Comparison of ENCODE assay signal across 9 mouse cellular contexts in the genomic region with DNA sequence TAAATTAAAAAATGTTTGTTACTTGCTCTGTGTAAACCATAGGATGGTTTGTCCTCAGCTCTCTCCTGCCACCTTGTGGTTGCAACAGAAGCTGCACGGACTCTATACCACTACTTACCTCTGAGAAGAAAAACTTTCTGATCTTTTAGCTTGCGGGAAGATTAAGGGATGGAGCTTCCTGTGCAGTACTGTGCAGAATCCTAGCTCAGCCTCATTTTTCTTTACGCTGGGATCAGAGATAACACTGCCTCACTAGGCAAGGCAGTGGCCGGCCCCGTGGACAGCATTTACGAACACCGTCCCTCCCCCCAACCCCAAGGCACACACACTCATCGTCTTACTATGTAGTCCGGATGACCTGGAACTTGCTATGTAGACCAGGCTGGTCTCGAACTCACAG. TPM values are rescaled to one million over a fixed set of nuclear protein-coding genes. Genes with fewer than 3 reads are reported as not detected.
DNase-seq lines count a peak whose midpoint lies in the region; ATAC-seq and TF ChIP-seq lines count a peak whose summit lies in the region.
"Had no signal": no experiment of that assay in that cellular context is flagged by ENCODE, and none has a peak within 500 bp of the region (broad histone marks: within the 10 kb centered on the region; RNA-seq: fewer than 3 reads in every experiment).

No protein-coding gene starts in this region.

- in situ Hi-C loops in ES-E14 (cut with MboI; ENCODE audit: low sequenced_read_pairs in 2 of 2, unreplicated experiment in 2 of 2) = no loop called here

- no peak for DNase-seq in ES-E14 (ENCODE audit: low read depth, low spot score)
- DNase-seq in brain, embryonic 14.5 days (ENCODE audit: low read depth) = peak; percentile 86
- DNase-seq in forebrain, embryonic 10.5 days (ENCODE audit: extremely low spot score, low spot score) = peak; percentile 60
- peak; percentile 80 for DNase-seq in hindbrain, embryonic 11.5 days (ENCODE audit: low spot score)
- DNase-seq in layer of hippocampus, adult 9-11 months = peak; percentile 41
- peak; percentile 83 for DNase-seq in lung, postnatal 10 days
- peak; percentile 57 for DNase-seq in retina, postnatal 7 days (ENCODE audit: low read depth, low spot score)
- DNase-seq in thymus, postnatal 4 days = peak; percentile 85

- H3K9ac ChIP-seq in ES-E14 (ENCODE audit: insufficient read depth, low read depth, low read length, poor library complexity, severe bottlenecking) = peak overlapping the region; percentile 31; the same call in 1 of the 2 replicates
- no peak overlapping the region for H3K9ac ChIP-seq in hindbrain, embryonic 11.5 days (ENCODE audit: low read depth, low read length)

- H3K4me1 ChIP-seq in ES-E14 (ENCODE audit: control insufficient read depth in 2 of 2, insufficient read depth in 2 of 2, low read length in 2 of 2, poor library complexity in 1 of 2) = peaks cover 0 to 7% of the 10 kb centered on the region in 2 experiments; a peak in 1 of 4 replicates
- peaks cover 22% of the 10 kb centered on the region for H3K4me1 ChIP-seq in forebrain, embryonic 10.5 days
- no peaks in the 10 kb centered on the region; the same call in 1 of the 2 replicates for H3K4me1 ChIP-seq in hindbrain, embryonic 11.5 days (replicated peaks; ENCODE audit: control insufficient read depth, insufficient read depth, low read length)

- H3K4me2 ChIP-seq in hindbrain, embryonic 11.5 days (replicated peaks; ENCODE audit: low read depth, low read length) = 0 out of 2 replicates have a peak overlapping the region, but pooled peaks have one; percentile 14

- H3K27ac ChIP-seq in ES-E14 (ENCODE audit: insufficient read depth, low read depth, low read length, poor library complexity, severe bottlenecking) = no peak overlapping the region
- H3K27ac ChIP-seq in forebrain, embryonic 10.5 days = no peak overlapping the region
- H3K27ac ChIP-seq in hindbrain, embryonic 11.5 days (ENCODE audit: low read depth, low read length) = no peak overlapping the region
- H3K27ac ChIP-seq: midbrain, embryonic 12.5 days had no signal

- TF ChIP-seq POLR2A in brain, embryonic 14.5 days (IDR thresholded peaks at IDR 0.05; ENCODE audit: borderline replicate concordance, extremely low read depth, insufficient read depth, insufficient read length, poor library complexity, severe bottlenecking) = no peak

- no peaks in the 10 kb centered on the region for H3K9me3 ChIP-seq in ES-E14 (ENCODE audit: control insufficient read depth, insufficient read depth, low read depth, low read length)
- H3K9me3 ChIP-seq in forebrain, embryonic 10.5 days = no peaks in the 10 kb centered on the region
- no peaks in the 10 kb centered on the region for H3K9me3 ChIP-seq in hindbrain, embryonic 11.5 days (ENCODE audit: control insufficient read depth, low read length)
- H3K9me3 ChIP-seq: midbrain, embryonic 12.5 days had no signal

- H3K36me3 ChIP-seq in ES-E14 (ENCODE audit: control insufficient read depth, insufficient read depth, low read length, poor library complexity, severe bottlenecking) = peaks cover 6% of the 10 kb centered on the region; the same call in 1 of the 2 replicates
- H3K36me3 ChIP-seq in forebrain, embryonic 10.5 days (replicated peaks) = peaks cover 11% of the 10 kb centered on the region
- H3K36me3 ChIP-seq in hindbrain, embryonic 11.5 days (ENCODE audit: control insufficient read depth, insufficient read depth, low read length) = no peaks in the 10 kb centered on the region

- 33% methylated on average over 10 of the region's 10 CpGs for WGBS in forebrain, embryonic 10.5 days
- WGBS in hindbrain, embryonic 11.5 days = 33% methylated on average over 10 of the region's 10 CpGs

- H3K27me3 ChIP-seq in forebrain, embryonic 10.5 days (ENCODE audit: poor library complexity, severe bottlenecking) = peaks cover 12% of the 10 kb centered on the region
- H3K27me3 ChIP-seq in hindbrain, embryonic 11.5 days (ENCODE audit: control insufficient read depth, insufficient read depth, low read length) = no peaks in the 10 kb centered on the region

- TF ChIP-seq CTCF in brain, embryonic 14.5 days (IDR thresholded peaks at IDR 0.05; ENCODE audit: borderline replicate concordance, extremely low read depth, insufficient read depth, insufficient read length) = peak; percentile 74; the same call in 1 of the 2 replicates

- ATAC-seq in hindbrain, embryonic 11.5 days (ENCODE audit: low FRiP score) = peak; percentile 5; the same call in 1 of the 2 replicates

- H3K4me3 ChIP-seq in ES-E14 (ENCODE audit: insufficient read depth in 1 of 2, low read depth in 1 of 2, low read length in 2 of 2, poor library complexity in 1 of 2, severe bottlenecking in 1 of 2) = peak overlapping the region in 1 of 2 experiments; percentile 25; a peak in 2 of 4 replicates
- H3K4me3 ChIP-seq in forebrain, embryonic 10.5 days = peak overlapping the region; percentile 27; the same call in 1 of the 2 replicates
- H3K4me3 ChIP-seq in hindbrain, embryonic 11.5 days (ENCODE audit: low read depth, low read length) = no peak overlapping the region

TF ChIP-seq in ES-E14, 5 proteins besides CTCF, POLR2A, EP300 and RAD21:
- peak; percentile 66 for TF ChIP-seq ZC3H11A (IDR thresholded peaks at IDR 0.05; ENCODE audit: borderline replicate concordance, low read depth, low read length)
- TF ChIP-seq MAFK (IDR thresholded peaks at IDR 0.05; ENCODE audit: insufficient read depth, low read depth, low read length) = no peak
- TF ChIP-seq ZNF384 (IDR thresholded peaks at IDR 0.05; ENCODE audit: low read depth, low read length) = no peak

RNA-seq across cellular contexts. Expression of gene Pigyl, which starts 1.0 kb away (rescaled TPM):
- total RNA-seq in ES-E14 (2012; rRNA removed) = 27.3 and 34.7 TPM in 2 replicates
- 62.4 and 82.8 TPM in 2 replicates for polyA plus RNA-seq in brain, embryonic 14.5 days (2012; rRNA removed)
- 53.3 and 56.9 TPM in 2 replicates for polyA plus RNA-seq in forebrain, embryonic 10.5 days (2016; fragmentation: Nextera tagmentation; extraction: Ambion mirVana)
- 60.5 and 64.1 TPM in 2 replicates for polyA plus RNA-seq in hindbrain, embryonic 11.5 days (2014; fragmentation: Nextera tagmentation; extraction: Ambion mirVana)

RNA-seq across cellular contexts. Expression of gene Acp5, which starts 20.1 kb away (rescaled TPM):
- total RNA-seq in ES-E14 (2012; rRNA removed) = 14.6 and 17.3 TPM in 2 replicates
- polyA plus RNA-seq in brain, embryonic 14.5 days (2012; rRNA removed) = 1.2 and 1.4 TPM in 2 replicates
- 19.2 and 26.1 TPM in 2 replicates for polyA plus RNA-seq in forebrain, embryonic 10.5 days (2016; fragmentation: Nextera tagmentation; extraction: Ambion mirVana)
- polyA plus RNA-seq in hindbrain, embryonic 11.5 days (2014; fragmentation: Nextera tagmentation; extraction: Ambion mirVana) = 17.1 and 18.7 TPM in 2 replicates

RNA-seq across cellular contexts. Expression of gene Zfp872, which starts 32.3 kb away (rescaled TPM):
- 0.22 TPM in 1 of 2 replicates, not detected in the other for total RNA-seq in ES-E14 (2012; rRNA removed)
- 0.03 and 0.15 TPM in 2 replicates for polyA plus RNA-seq in brain, embryonic 14.5 days (2012; rRNA removed)
- 0.18 and 0.32 TPM in 2 replicates for polyA plus RNA-seq in forebrain, embryonic 10.5 days (2016; fragmentation: Nextera tagmentation; extraction: Ambion mirVana)
- polyA plus RNA-seq in hindbrain, embryonic 11.5 days (2014; fragmentation: Nextera tagmentation; extraction: Ambion mirVana) = not detected in 2 replicates

RNA-seq across cellular contexts. Expression of gene Elof1, which starts 38.6 kb away (rescaled TPM):
- 72.0 and 85.3 TPM in 2 replicates for total RNA-seq in ES-E14 (2012; rRNA removed)
- 138 and 193 TPM in 2 replicates for polyA plus RNA-seq in brain, embryonic 14.5 days (2012; rRNA removed)
- polyA plus RNA-seq in forebrain, embryonic 10.5 days (2016; fragmentation: Nextera tagmentation; extraction: Ambion mirVana) = 250 and 254 TPM in 2 replicates
- polyA plus RNA-seq in hindbrain, embryonic 11.5 days (2014; fragmentation: Nextera tagmentation; extraction: Ambion mirVana) = 211 and 213 TPM in 2 replicates

RNA-seq across cellular contexts. Expression of gene Cnn1, which starts 56.6 kb away (rescaled TPM):
- 14.0 and 25.6 TPM in 2 replicates for total RNA-seq in ES-E14 (2012; rRNA removed)
- 0.35 and 0.55 TPM in 2 replicates for polyA plus RNA-seq in brain, embryonic 14.5 days (2012; rRNA removed)
- polyA plus RNA-seq in forebrain, embryonic 10.5 days (2016; fragmentation: Nextera tagmentation; extraction: Ambion mirVana) = 0.46 and 1.0 TPM in 2 replicates
- polyA plus RNA-seq in hindbrain, embryonic 11.5 days (2014; fragmentation: Nextera tagmentation; extraction: Ambion mirVana) = 1.8 and 2.1 TPM in 2 replicates
